Mouse (Mus musculus) urinary bladder, postnatal 4 days (tissue): ENCODE results near the gene Dnajc27.

Experiments
- DNase-seq, 2 experiments: peaks; one replicate each; pipeline ENCODE4 v3.0.0; 2021 to 2022; ENCODE audit warnings: low spot score in 2 of 2

The Dnajc27 gene

DNA sequence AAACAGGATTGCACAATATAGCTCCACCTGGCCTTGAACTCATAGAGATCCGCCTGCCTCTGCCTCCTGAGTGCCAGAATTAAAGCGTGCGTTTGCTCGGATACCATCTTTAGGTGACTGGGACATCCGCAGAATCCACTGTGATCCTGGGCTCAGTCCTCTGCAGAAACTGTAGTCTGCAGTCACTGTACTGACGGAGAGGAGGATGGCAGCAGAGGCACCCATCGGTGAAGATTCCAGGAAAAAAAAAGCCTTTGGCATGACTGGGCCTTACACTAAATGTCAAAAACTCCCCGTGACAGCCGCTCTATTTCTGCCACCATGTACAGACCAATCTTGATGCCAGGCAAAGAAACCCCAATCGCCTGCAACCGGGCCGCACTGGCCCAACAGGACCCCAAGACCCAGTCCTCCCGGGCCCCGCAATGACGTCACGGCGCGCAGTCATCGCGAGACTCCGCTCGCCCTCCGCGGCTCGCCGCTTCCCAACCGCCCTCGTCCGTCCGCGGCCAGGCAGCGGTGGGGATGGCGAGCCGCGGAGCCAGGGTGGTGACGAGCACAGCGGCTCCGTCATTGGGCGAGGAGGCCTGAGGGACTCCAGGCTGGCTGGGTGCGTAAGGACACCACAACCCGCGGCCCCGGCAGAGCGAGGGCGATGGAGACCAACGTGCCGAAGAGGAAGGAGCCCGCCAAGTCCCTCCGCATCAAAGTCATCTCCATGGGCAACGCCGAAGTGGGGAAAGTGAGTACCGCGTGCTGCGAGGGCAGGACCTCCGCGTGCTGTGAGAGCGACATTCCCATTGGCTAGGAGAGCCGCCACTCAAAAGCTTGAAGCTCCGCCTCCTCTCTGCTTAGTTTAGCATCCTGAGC, at the start of gene Dnajc27:
Gene Dnajc27, plus strand, starts transcription at position 452 of the 870 bp plus-strand sequence.
- DNase-seq, result peak; percentile 87 to 94

DNA sequence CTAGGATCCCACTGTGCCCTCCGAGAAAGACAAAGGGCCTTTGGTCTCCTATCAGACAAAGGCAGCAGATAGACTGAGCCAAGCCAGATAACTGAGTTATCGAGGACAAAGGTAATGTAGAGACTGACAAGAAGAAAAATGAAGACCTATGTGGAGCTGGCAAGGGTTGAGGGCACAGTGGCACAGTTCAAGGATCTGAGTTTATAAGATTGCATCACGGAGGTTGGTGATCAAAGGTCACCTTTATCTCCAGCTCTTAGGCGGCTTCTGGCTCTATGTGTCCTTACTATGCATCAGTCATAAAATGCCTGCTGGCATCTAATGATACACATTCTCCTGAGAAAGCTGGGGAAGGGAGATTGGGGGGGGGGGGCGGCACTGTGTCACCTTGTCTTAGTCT, 46.2 kb upstream of the Dnajc27 start:
- DNase-seq, result no peak

DNA sequence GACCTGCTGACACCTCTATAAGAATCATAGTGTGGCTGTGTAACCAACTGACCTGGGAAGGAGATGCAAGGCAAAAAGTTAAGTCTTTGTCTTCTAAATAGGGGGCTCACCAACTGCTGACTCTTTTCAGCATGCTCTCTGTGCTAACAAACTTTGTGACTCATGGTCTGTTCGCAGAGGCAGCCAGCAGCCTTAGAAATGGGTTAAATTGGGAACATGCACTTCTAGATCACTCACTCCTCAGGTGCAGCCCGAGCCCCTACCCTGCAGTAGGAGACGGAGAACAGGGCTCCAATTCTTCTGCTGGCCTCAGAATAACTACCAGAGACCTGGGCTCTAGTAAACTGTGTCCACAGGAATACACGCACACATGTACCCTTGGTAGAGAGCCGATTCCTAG, 44.9 kb upstream of the Dnajc27 start:
- no peak for DNase-seq

DNA sequence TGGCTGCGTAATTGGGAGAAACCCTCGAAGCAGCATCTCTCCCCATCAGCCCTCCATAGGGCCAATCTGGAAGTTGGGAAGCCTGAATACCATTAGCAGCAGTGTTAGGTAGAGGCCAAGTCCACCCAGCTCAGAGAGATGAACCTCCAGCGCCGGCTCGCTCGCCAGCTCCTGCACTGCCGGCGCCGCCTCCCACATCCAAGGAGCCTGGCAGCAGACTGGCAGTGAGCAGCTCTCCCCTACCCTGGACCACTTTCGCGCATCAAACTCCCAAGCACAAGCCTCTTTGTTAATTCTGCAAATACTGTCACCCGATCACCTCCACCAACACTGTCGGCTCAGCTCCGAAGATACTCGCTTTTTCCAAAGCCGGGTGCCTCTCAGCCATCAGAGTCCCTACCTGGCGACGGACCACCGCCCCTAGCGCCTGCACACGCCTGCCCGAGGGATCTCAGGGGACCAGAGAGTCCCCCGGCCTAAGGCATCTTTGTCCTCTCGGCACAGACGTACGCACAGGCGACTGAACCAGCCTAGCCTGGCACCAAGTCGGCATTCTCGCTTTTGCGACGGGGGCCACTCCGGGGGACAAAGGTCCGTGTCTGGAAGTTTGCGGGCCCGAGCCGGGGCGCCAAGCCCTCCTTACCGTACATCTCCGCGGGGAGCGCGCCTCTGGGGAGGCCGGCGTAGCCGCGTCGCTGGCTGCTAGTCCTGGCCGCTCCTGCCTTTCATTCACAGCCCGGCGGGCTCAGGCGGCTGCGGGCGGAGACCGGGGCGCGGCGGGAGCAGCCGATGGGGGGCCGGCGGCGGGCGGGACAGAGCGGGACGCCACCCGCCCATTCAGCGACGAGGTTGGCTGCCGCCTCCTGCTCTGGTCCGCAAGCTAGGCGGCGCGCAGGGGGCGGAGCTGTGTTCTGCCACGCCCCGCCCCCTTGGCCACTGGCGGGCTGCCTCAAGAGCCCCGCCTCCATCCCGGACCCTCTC, 44.0 kb upstream of the Dnajc27 start, which contains the start of gene Efr3b:
Gene Efr3b, minus strand, starts transcription at position 855 of the 981 bp plus-strand sequence.
- DNase-seq, result peak; percentile 63 to 73

DNA sequence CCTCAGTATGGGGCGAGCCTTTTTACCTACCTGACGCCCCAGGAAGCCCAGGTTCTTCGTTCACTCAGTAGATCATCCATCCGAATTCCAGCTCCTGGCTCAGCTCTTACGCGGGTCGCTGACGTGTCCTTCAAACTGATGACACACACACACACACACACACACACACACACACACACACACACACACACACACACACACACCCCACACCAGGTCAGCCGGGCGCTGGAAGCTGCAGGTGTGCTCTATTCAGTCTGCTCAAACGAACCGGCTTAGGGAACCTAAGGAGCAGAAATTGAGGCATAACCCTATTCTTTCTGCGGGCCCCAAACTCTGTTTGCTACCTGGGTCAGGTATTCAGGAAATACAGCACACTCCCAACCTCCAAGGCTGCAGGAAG, 43.3 kb upstream of the Dnajc27 start:
- no peak for DNase-seq

DNA sequence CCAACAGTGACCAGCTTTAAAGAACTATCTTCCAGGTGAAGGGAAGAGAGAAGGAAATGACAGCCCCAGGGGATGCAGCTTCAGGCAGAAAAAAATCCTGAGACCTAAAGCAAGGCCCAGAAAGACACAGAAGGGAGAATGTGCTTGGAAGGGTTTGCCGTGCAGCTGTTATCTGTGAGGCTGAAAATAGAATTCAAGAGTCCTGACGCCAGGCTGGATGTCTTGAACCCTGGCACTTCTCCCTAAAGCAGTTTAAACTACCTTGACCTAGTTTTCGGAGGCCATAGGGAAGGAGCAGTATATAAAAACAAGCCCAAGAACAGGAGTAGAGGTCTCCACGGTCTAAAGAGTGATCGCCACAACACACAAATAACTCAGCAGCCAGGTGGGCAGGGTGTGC, 40.0 kb upstream of the Dnajc27 start:
- DNase-seq, result no peak

DNA sequence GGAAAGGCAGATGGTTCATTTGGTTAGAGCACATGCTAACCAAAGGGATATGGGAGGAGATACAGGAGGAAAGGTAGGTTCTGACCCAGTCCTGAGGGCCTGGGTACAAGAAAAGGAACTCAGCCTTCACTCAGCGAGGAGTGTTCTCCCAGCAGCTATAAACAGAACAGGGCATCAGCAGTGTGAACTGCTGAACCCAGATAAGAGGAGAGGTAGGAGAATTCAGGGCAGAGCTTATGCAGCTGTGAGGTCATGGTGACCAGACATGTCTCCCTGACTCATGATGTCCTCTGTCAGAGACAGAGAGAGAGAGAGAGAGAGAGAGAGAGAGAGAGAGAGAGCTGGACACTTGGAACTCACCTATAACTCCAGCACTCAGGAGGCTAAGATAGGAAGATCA, 36.4 kb upstream of the Dnajc27 start:
- DNase-seq, result no peak

DNA sequence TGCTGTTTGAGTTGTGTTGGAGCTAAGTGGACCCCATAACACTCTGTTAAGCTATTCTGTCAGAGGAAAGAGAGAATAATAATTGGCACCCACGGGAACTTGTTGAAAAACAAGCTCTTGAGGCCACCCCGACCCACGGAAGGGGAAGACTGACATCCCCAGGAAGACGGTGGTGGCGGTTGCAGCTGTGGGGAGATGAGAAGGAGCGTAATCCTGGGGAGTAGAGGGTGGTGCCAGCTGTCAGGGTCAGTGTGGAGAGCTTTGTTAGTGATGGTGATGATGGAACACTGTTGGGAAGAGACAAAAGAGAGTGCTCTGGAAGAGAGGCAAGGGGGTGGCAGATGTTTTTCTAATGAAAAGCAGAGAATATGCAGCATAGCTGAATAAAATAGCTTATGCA, 34.4 kb upstream of the Dnajc27 start:
- no peak for DNase-seq

DNA sequence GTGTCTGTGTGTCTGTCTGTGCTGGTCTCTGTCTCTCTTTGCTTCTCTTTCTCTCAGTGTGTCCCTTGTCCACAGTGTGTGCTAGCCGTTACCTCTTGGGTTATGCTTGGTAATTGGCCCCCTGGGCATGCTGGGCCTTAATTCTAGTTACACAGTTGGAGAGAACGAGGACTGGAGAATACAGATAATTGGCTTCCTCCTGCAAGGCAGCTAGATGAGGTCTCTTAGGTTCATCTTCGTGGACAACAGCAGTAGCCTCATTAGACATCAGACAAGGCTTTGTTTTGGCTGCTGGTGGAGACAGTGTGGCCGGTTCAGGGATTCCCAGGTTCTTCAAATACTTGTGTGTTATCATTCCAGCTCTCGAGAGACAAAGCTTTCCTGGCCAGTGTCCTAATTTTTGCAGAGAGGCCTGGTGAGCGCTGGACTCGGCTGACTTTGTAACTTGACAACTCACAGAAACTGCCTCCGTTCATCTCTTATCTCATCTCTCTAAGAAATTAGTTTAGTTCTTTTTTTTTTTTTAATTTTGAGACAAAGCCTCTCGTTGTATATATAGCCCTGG, 31.4 kb upstream of the Dnajc27 start:
- no peak for DNase-seq

DNA sequence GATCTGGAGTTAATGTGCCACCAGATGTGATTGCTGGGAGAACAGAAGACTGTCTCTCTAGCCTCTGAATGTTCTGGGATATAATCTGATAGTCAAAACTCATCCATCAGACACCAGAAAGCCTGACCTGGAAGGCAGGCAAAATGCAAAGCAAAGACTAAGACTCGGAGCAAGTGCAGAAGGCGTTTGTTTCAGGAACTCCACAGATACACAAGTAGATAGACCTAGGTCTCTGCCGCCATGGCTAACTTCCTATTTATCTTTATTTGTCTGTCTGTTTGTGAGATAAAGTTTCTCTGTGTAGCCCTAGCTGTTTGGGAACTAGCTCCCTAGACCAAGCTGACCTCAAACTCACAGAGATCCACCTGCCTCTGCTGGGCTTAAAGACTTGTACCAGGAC, 28.7 kb upstream of the Dnajc27 start:
- DNase-seq, result no peak

DNA sequence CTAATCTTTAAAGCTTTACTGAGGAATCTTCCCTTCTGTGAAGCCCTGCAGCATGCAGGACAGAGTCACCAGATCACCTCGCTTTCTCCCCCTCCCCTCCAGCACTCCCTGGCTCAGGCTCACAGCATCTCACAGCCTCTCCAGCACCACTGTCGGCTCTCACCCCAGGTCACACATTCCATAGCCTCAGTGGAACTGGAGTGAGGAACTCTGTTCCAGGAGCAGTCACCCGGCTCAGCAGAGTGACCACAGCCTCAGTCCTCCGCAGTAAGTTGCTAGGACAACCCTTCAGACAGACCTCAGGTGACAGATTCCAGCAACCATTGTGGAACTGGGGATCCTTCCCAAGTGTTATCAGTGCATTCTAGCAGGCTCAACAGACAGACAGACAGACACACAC, 27.5 kb upstream of the Dnajc27 start:
- no peak for DNase-seq

DNA sequence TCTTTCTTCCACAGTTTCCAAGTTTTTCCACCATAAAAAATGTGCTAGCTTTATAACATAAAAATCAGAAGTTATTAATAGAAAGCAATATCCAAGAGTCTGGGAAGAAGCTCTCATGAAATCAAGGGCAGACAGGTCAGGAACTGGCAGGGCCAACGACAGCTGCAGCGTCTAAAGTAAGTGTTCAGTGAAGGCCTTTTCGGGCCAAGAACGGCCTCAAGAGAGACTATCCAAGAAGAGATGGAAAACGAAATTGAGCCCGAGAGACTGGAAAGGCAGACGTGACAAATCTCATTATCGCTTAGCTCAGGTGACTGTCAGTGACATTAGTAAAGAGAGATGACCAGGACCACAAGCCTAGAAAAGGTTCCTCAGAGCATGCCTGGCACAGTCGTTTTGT, 24.1 kb upstream of the Dnajc27 start:
- DNase-seq, result no peak

DNA sequence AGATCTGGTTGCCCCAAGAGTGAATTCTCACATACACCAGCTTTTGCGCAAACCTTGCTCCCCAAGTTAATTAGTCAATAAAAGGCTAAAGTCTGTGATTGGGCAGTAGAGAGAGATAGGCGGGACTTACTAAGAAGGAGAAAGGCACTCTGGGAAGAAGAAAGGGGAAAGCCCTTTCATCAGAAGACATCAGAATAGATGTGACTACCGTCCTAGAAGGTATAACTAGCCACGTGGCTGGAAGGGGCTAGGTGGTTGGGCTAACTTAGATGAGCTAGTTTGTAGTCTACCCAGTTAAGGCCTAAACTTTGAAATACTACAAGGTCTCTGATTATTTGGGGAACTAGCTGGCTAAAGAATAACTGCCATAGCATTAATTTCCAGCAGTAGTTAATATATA, 22.7 kb upstream of the Dnajc27 start:
- DNase-seq, result no peak

DNA sequence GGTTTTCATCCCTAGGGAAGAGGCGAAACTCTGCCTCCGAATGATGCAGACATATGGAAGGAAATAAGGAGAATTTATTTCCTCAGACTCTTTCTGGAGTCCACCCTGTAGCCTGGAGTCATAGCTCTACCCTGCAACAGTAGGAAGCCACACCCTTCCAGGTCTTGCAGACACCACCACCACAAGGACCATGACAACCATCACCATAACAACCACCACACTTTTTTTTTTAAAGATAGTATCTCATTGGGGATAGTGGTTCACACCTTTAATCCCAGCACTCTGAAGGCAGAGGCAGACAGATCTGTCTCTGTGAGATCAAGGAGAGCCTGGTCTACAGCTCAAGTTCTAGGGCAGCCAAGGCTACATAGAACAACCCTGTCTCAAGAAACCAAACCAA, 16.9 kb upstream of the Dnajc27 start:
- DNase-seq, result no peak

DNA sequence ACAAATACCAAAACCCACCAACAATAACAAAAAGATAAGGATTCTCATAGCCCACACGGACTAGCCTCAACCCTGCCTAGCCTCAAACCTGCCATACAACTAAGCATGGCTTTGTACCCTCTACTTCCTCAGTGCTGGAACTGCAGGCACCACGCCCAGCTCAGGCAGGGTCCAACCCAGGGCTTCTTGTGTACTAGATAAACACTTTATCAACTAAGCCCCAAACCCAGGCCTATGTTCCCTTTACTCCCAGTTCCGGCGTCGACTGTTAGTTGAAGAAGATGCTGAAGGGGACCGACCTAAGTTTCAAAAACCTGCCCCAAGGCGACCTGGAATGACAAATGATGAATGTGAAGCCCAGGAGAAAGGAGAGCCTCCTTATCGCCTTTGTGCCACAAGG, 16.4 kb upstream of the Dnajc27 start:
- DNase-seq, result no peak

DNA sequence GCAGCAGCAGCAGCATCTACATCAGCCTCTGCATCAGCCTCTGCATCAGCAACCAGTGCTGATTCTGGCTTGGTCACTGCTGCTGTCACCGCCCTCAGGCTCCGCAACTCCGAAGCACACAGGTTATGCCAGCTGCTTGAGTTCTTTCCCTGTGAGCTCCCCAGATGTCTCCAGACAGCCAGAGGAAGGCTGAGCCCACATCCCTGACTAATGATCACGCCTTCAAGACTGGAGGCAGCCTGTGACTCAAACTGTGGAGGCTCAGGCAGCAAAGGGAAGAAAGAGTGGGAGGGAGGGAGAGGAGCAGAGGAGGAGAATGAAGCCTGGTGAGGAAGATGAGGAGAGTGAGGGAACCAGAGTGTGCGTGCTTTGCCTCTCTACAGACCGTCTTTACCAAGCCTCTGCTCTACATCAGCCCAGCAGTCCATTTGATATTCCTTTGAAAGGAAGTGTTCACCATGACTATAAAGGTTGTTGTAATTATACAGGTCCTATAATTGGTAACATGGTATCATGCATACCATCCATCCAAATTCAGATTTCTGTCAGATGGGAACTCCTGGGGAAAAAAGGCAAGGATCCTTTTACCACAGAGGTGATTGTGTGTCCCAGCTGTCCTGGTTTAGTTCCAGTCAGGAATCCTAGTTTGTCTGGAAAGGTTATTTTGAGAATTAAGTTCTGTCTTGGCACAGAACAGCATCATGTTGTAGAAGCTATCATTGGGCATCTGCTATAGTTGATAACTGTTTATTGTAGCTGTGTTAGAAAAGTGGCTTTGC, 15.5 kb upstream of the Dnajc27 start:
- no peak for DNase-seq

DNA sequence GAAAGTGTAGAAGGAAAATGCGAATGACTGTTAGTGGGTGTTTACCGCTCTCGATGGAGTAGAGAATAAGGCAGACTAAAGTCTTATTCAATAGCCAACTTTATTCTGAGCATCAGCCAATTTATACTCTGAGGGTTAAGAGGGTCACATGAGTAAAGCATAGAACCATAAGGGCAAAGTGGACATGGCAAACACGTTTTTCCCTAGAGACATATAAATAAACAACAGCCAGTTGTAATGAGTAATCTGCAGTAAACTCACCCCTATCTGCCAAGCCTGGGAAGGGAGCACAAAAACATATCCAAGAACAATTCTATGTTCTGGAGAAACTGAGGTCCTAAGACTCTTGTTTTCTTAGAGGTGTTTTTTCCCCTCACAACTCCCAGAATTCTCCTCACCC, 13.8 kb upstream of the Dnajc27 start:
- no peak for DNase-seq

DNA sequence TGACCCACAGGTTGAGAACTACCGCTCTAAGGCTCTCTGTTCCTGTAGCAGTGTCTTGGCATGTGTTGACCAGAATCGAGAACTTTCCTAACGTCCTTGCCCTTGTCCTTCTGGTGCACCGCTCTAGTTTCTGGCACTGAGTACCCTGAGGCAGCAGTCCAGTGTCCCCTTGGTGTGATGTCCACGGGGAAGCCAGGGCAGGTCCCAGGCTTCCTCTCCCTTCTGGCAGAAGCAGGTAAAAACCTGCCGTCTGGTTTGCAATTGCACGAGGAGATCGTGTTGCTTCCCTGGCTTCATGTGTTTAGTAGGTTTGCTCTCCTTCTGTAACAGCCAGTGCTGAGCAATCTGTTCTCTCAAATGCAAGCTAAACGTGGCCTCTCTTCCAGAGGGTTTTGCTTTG, 10.7 kb upstream of the Dnajc27 start:
- no peak for DNase-seq

DNA sequence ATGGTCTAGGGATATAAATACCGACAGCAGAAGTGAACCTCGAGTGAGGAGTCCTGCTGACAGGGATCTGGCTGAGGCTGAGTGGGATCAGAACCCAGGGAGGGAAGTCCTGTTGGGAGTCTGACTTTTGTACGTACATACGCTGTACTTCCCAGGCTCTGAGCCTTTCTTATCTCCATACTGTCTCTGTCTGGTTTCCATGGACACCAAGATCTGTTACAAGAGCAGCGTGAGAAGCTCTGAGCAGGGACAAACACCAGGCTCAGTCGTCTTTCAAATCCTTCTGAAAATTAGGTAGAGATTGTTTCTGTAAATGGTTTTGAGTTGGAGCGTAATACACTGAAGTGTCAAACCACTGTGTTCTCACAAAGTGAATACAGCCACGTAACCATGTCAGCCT, 7.0 kb upstream of the Dnajc27 start:
- no peak for DNase-seq

DNA sequence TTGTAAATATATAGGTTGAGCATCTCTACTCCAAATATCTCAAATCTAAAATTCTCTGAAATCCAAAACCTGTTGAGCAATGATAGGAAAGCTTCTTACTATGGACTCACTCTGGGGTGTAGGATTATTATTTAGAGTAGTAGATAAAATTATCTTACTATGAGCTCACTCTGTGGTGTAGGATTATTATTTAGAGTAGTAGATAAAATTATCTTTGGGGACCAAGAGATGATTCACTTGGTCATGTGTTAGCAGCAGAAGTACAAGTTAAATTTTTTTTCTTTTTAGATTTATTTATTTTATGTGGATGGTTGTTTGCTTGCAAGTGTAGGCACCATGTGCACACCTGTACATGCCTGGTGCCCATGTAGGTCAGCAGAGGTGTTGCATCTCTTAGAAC, 6.0 kb upstream of the Dnajc27 start:
- no peak for DNase-seq

DNA sequence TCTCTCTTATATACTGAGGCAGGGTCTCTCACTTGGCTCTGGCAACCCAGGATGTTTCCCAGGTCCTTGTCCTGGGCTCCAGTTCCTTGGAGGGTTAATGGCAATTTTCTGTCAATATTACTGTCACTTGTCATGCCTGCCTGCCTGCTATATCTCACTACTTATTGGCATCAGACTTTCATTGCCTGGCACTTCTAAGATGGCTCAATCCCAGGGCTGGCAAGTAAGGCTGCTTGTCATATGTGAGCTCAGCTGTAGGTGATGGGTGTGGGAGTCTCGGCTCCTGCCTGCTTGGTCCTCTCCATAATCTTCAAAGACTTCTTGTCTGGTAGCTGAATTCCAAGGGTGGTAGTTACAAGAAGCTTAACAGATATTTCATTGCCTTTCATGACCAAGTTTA, 4.3 kb upstream of the Dnajc27 start:
- DNase-seq, result no peak

DNA sequence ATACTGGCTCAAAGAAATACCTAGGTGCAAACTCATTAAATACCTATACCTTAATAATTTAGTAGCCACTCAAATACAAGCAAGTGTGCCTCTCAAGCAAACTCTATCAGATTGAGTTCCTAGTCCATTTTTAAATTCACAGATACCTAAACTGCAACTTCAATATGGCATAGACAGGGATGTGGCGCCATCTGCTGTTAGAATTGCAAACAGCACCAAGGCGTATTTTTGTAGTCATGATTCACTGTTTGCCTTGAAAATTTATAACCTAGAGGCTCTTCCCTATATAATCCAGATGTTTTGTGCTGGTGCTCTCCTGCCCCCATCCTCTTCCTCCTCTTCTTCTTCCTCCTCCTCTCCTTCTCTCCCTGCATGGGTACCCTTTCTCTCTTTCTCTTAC, 2.1 kb upstream of the Dnajc27 start:
- peak; percentile 56 to 80 for DNase-seq
